Mouse (Mus musculus): ENCODE measurements around the gene Cacna1d. TPM values are rescaled to one million over a fixed set of nuclear protein-coding genes. Genes with fewer than 3 reads are reported as not detected.

Gene Cacna1d
- total RNA-seq, 2 experiments from 2014 or later, result 43.1 to 59.1 TPM

- intact Hi-C loops (cut with DNase I), result loop anchor here (5.0 kb wide), 1 partner anchor 100 kb away; no protein-coding TSS in a partner anchor
- peak in 1 of 2 experiments; percentile 79 for DNase-seq (ENCODE audit: low spot score in 2 of 2)
These were observed 193.8 kb downstream of the Cacna1d start for GRCm38 (mm10) chr14:30297492-30297891.

DNA sequence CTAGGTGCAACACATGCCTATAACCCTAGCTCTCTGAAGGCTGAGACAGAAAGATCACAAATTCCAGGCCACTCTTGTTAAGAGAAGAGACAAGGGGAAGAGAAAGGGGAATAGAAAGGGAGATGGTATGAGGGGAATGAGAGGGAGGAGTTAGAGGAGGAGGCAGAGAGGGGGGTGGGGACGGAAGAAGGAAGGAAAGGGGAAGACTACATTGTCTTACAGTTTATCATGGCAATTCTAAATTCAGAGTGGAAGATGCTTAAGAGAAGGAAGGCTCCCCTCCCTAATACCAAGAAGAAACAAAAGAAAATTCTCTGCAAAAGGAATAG lies 199.2 kb downstream of the Cacna1d start:
- DNase-seq (ENCODE audit: low spot score in 2 of 2), result no peak
- intact Hi-C loops (cut with DNase I), result no loop called here

- no peak for DNase-seq (ENCODE audit: low spot score in 2 of 2)
- intact Hi-C loops (cut with DNase I), result no loop called here
These were observed 199.7 kb downstream of the Cacna1d start for GRCm38 (mm10) chr14:30291389-30292134.

DNA sequence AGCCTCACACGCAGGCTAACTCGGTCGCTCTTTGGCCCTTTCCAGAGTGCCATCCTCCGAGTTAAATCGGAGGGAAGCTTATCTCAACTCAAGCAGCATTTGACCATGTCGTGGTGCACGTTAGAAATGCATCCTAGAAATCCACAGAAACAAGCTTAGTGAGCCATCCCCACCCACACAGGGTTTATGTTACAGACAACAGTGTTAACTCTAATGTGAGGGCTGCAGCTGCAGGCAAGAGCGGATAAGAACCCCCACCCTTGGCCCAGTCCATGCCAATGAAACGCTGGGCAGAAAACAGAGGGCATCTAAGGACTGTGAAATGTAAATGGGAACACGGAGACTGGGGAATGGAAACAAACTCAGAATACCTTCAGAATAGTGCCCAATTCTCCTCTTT lies 206.8 kb downstream of the Cacna1d start:
- intact Hi-C loops (cut with DNase I), result loop anchor here (5.0 kb wide), 2 partner anchors 68 to 173 kb away; no protein-coding TSS in a partner anchor
- DNase-seq (ENCODE audit: low spot score in 2 of 2), result peak in 1 of 2 experiments; percentile 51

- peak; percentile 55 to 78 for DNase-seq (ENCODE audit: low spot score in 2 of 2)
- intact Hi-C loops (cut with DNase I), result loop anchor here (5.0 kb wide), 2 partner anchors 68 to 173 kb away; no protein-coding TSS in a partner anchor
These were observed 207.2 kb downstream of the Cacna1d start for GRCm38 (mm10) chr14:30284022-30284421.

GRCm38 (mm10) chr14:30275572-30275971 lies 215.7 kb downstream of the Cacna1d start:
- peak in 1 of 2 experiments; percentile 65 for DNase-seq (ENCODE audit: low spot score in 2 of 2)
- intact Hi-C loops (cut with DNase I), result no loop called here

GRCm38 (mm10) chr14:30272976-30273375 lies 218.3 kb downstream of the Cacna1d start:
- intact Hi-C loops (cut with DNase I), result no loop called here
- DNase-seq (ENCODE audit: low spot score in 2 of 2), result peak in 1 of 2 experiments; percentile 37

DNA sequence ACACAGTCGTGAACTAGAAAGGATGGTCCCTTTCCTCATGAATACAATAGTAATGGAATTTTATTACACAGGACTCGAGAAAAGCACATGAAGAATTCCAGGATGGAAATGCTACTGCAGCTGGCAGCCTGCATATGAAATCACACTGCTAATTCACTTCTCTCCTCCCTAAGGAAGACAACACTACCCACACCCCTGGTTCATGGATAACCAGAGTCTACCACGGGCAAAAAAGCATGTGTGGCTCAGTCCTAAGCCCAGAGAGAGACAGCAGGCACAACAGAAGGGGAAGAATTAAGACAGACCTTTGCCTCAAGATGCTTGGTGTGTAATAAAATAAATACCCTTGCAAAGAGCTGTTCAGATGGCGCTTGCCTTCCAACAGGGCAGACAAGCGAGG lies 218.7 kb downstream of the Cacna1d start:
- intact Hi-C loops (cut with DNase I), result no loop called here
- peak in 1 of 2 experiments; percentile 49 for DNase-seq (ENCODE audit: low spot score in 2 of 2)

DNA sequence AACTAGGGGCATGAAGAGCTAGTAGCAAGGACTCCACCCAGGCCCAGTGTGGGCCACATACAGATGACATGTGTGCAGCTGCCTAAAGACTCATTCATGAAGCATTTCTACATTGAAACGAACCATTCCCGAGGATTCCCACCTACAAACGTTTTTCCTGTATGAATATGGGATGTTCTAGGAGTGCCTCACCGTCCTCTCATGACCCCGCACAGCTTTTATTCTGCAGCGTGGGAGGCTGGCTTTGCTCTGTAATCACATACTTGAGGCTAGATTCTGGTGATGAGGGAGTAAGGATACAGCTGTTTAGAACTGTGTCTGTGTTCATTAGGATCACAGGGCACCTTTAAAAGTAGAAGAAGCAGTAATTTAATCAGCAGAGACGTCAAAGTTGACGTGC lies 219.4 kb downstream of the Cacna1d start:
- intact Hi-C loops (cut with DNase I), result no loop called here
- peak in 1 of 2 experiments; percentile 55 for DNase-seq (ENCODE audit: low spot score in 2 of 2)

DNA sequence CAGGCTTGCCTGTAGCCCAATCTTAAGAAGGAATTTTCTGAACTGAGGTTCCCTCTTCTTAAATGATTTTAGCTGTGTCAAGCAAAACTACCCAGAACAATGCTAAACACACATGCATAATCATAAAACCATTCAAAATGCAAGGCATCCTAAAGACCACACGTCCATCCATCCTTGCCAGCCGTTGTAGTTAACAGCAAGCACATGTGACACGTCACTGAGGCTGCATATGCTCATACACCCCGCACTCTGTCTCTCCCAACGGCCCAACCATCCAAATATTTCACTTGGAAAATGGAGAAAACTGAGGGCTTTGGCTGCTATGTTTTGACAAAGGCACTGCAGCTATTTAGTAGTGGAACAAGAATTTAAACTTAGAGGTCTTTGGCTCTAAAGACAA lies 220.9 kb downstream of the Cacna1d start:
- no peak for DNase-seq (ENCODE audit: low spot score in 2 of 2)
- intact Hi-C loops (cut with DNase I), result no loop called here

DNA sequence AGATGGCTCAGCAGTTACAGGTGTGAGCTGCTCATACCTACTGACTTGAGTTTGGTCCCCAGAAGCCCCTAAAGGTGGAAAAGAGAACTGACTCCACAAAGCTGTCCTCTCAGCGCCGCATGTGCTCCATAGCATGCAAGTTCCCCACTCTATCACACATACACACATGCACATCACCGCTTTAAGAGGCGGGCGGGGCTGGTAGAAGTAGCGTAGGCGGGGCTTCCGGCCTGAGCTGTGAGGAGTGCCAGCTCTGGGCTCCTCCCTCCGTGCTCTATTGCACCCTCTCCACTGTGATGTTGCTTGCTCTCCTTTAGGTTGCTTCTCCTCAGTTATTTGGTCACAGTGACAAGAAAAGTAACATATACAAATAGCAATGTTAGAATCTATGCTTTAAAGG lies 225.5 kb downstream of the Cacna1d start:
- intact Hi-C loops (cut with DNase I), result no loop called here

GRCm38 (mm10) chr14:30261561-30262251 lies 229.5 kb downstream of the Cacna1d start:
- DNase-seq (ENCODE audit: low spot score in 2 of 2), result no peak
- intact Hi-C loops (cut with DNase I), result no loop called here

More for the DNA sequence above, 225.5 kb downstream of the Cacna1d start:
- no peak for DNase-seq (ENCODE audit: low spot score in 2 of 2)

GRCm38 (mm10) chr14:30257626-30258025 lies 233.6 kb downstream of the Cacna1d start:
- intact Hi-C loops (cut with DNase I), result no loop called here
- no peak for DNase-seq (ENCODE audit: low spot score in 2 of 2)

DNA sequence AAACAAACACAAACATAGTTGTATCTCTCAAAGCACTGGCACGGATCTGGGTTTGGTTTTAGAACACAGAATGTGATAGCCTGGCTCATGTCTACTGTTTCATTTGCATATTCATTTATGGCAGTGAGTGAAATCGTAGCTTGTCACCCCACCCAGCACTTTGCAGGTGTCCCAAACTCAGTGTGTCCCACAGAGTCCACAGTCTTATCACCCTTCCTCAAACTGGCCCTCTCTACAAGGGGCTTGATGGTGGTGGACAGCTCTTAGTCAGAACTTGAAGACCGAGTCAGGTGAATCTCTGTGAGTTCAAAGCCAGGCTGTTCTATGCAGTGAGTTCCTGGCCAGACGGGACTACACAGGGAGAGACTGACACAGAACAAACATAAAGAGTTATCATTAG lies 234.8 kb downstream of the Cacna1d start:
- no peak for DNase-seq (ENCODE audit: low spot score in 2 of 2)
- intact Hi-C loops (cut with DNase I), result no loop called here

- no peak for DNase-seq (ENCODE audit: low spot score in 2 of 2)
- intact Hi-C loops (cut with DNase I), result no loop called here
These were observed 235.4 kb downstream of the Cacna1d start for GRCm38 (mm10) chr14:30255701-30256400.

GRCm38 (mm10) chr14:30254776-30255175 lies 236.5 kb downstream of the Cacna1d start:
- intact Hi-C loops (cut with DNase I), result no loop called here
- no peak for DNase-seq (ENCODE audit: low spot score in 2 of 2)

DNA sequence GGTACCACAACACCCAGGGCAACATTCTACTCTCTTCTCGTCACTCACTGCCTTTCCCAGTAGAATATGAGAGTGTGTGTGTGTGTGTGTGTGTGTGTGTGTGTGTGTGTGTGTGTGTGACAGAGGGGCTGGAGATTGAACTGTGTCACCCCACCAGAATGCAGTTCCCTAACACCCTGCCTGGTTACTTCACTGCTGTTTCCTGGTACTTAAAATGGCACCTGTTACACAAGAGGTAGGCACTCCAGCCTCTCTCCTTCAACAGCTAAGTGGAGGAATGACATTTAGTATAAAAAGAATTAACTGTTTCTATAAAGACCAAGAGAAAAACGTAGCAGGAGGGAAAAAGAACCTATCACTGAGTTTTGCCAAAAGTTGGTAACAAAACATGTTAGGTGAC lies 238.4 kb downstream of the Cacna1d start:
- no peak for DNase-seq (ENCODE audit: low spot score in 2 of 2)
- intact Hi-C loops (cut with DNase I), result no loop called here

DNA sequence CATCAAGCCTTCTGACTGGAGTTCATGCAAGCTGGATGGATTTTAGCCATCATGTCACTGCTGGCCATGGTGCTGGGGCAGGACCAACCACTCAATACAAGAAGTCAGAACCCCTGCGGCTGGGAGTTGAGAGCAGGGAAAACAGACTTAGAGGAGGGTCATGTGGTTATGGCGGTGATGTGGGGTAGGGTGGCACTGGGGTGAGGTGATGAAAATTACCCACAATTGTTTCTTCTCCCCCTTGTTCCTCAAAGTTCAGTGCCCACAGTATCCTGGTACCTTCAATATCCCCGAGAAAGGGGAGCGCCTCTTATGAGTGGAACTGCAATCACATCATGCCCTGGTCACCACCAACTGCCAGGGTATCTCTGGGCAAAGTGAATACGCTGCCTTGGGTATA lies 239.9 kb downstream of the Cacna1d start:
- intact Hi-C loops (cut with DNase I), result no loop called here
- no peak for DNase-seq (ENCODE audit: low spot score in 2 of 2)

DNA sequence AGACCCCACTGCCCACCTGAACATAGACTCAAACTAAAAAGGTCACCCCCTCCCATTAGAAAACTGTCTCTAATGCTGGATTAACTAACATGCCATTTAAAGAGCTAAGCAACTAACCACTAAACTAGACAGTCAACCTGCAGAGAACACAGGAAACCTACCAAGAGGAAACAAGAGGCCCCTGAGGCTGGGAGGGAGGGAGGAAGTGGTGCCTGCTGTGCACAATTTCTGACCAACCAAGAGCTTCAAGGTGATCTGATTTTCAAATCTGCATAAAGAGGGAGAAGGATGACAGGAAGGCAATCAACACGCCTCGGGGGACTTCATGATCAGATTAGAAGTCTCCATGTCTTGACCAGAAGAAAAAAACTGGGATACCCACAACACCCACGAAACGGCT lies 241.7 kb downstream of the Cacna1d start:
- DNase-seq (ENCODE audit: low spot score in 2 of 2), result no peak

GRCm38 (mm10) chr14:30248811-30249210 lies 242.4 kb downstream of the Cacna1d start:
- no peak for DNase-seq (ENCODE audit: low spot score in 2 of 2)
- intact Hi-C loops (cut with DNase I), result no loop called here

More for the DNA sequence above, 241.7 kb downstream of the Cacna1d start:
- intact Hi-C loops (cut with DNase I), result no loop called here
